Mouse (Mus musculus): ENCODE measurements at regions not wholly inside any gene's neighbourhood (a gene's known extent, or its start where the extent isn't known, plus 50 kb on each side); places are given as distances from the start of the nearest gene placed in this dataset.
A peak's percentile ranks its signal among the peaks of the same experiment; 100 is the strongest.

DNA sequence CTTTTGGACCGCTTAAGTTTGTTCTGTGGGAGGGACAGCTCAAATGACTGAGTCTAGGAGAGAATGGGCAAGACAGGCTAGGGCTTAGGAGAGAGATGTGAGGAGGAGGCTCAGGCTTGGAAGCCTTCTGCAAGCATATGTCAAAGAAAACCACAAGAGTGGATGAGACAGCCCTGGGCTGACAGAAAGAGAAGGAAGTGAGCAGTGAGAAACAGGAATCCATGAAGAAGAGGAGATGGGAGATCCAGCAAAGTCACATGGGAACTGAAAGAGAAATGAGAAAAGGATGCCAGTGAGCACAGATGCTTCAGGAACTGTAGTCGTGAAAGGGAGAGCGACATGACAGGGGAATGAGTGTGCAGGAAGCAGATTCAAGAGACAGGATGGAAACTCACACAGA lies 175.6 kb downstream of the Fam76b start:
- no peak for DNase-seq (ENCODE audit: low read depth, low spot score)
- H3K27me3 ChIP-seq (ENCODE audit: control insufficient read depth, insufficient read depth, low read length, poor library complexity, severe bottlenecking), result no peaks in the 10 kb centered on the region
- no peaks in the 10 kb centered on the region for H3K36me3 ChIP-seq (ENCODE audit: control insufficient read depth, insufficient read depth, low read length, poor library complexity, severe bottlenecking)

GRCm38 (mm10) chr9:14006233-14006984 lies 178.9 kb downstream of the Fam76b start:
- Histone ChIP-seq H3K36me3 (ENCODE audit: control insufficient read depth, insufficient read depth, low read length, poor library complexity, severe bottlenecking) (no peaks in the 10 kb centered on the region), H3K27me3 (ENCODE audit: control insufficient read depth, insufficient read depth, low read length, poor library complexity, severe bottlenecking) (no peaks in the 10 kb centered on the region)
- DNase-seq (ENCODE audit: low read depth, low spot score), result no peak

GRCm38 (mm10) chr9:14009451-14009850 lies 181.9 kb downstream of the Fam76b start:
- no peak for DNase-seq (ENCODE audit: low read depth, low spot score)
- Histone ChIP-seq H3K27me3 (ENCODE audit: control insufficient read depth, insufficient read depth, low read length, poor library complexity, severe bottlenecking) (no peaks in the 10 kb centered on the region), H3K36me3 (ENCODE audit: control insufficient read depth, insufficient read depth, low read length, poor library complexity, severe bottlenecking) (no peaks in the 10 kb centered on the region)

DNA sequence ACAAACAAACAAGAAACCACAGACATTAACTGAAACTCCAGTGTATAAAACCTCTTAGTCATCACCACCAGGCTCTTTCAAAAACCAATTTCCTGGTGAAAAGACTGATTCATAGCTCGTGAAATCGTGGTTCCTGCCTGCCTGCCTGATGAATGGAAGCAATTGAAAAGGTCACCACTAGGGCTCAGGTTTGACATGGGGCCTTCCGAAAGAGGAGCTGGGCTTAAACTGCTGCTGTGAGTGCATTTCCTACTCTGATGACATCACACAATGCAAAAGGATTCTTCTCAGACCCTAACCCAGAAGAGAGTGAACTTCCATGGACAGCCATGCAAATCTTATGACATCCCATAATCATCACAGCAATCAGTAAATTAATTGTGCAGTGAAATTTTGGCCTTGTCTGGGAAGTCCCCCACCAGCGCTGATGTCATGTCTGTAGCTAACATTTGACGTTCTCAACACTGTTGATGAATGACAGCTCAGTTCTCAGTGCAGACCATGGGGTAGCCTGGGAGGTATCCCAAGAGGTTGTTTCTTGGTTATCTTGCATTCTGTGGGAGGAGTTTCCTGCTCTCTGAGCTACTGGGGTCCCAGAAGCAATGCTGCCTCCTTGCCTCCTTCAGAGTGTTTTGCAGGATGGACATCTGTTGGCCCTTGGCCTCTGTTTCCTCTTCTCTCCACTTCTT lies 182.9 kb downstream of the Fam76b start:
- DNase-seq (ENCODE audit: low read depth, low spot score), result peak; percentile 14
- no peaks in the 10 kb centered on the region for H3K36me3 ChIP-seq (ENCODE audit: control insufficient read depth, insufficient read depth, low read length, poor library complexity, severe bottlenecking)
- no peaks in the 10 kb centered on the region for H3K27me3 ChIP-seq (ENCODE audit: control insufficient read depth, insufficient read depth, low read length, poor library complexity, severe bottlenecking)

GRCm38 (mm10) chr9:14024216-14024615 lies 196.7 kb downstream of the Fam76b start:
- Histone ChIP-seq H3K36me3 (ENCODE audit: control insufficient read depth, insufficient read depth, low read length, poor library complexity, severe bottlenecking) (no peaks in the 10 kb centered on the region), H3K27me3 (ENCODE audit: control insufficient read depth, insufficient read depth, low read length, poor library complexity, severe bottlenecking) (no peaks in the 10 kb centered on the region)
- no peak for DNase-seq (ENCODE audit: low read depth, low spot score)

DNA sequence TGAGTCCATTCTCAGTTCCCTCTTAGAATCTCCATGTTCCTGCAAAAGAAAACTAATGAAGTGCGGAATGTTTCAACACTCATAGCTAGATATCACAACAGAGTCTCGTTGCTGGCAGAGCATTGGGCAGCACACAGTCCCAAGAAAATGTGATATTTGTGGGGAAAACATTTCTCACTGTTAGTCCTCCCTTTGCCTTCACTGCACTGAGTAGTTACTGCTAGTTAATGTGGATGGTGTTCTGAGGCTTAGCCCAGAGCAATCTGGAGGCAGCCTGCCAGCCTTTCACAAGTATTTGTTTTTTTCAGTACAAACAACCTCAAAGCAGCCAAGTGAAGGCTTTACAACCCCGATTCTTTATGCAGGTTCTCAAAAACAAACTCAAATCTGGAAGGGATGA lies 197.2 kb downstream of the Fam76b start:
- no peak for DNase-seq (ENCODE audit: low read depth, low spot score)
- H3K27me3 ChIP-seq (ENCODE audit: control insufficient read depth, insufficient read depth, low read length, poor library complexity, severe bottlenecking), result no peaks in the 10 kb centered on the region
- no peaks in the 10 kb centered on the region for H3K36me3 ChIP-seq (ENCODE audit: control insufficient read depth, insufficient read depth, low read length, poor library complexity, severe bottlenecking)

GRCm38 (mm10) chr9:14028056-14028455 lies 200.5 kb downstream of the Fam76b start:
- H3K36me3 ChIP-seq (ENCODE audit: control insufficient read depth, insufficient read depth, low read length, poor library complexity, severe bottlenecking), result no peaks in the 10 kb centered on the region
- H3K27me3 ChIP-seq (ENCODE audit: control insufficient read depth, insufficient read depth, low read length, poor library complexity, severe bottlenecking), result no peaks in the 10 kb centered on the region
- no peak for DNase-seq (ENCODE audit: low read depth, low spot score)

- Histone ChIP-seq H3K36me3 (ENCODE audit: control insufficient read depth, insufficient read depth, low read length, poor library complexity, severe bottlenecking) (no peaks in the 10 kb centered on the region), H3K27me3 (ENCODE audit: control insufficient read depth, insufficient read depth, low read length, poor library complexity, severe bottlenecking) (no peaks in the 10 kb centered on the region)
- DNase-seq (ENCODE audit: low read depth, low spot score), result no peak
These were observed 204.0 kb downstream of the Fam76b start for GRCm38 (mm10) chr9:14031358-14032047.

GRCm38 (mm10) chr9:14032048-14032362 lies 204.5 kb downstream of the Fam76b start:
- DNase-seq (ENCODE audit: low read depth, low spot score), result no peak
- H3K27me3 ChIP-seq (ENCODE audit: control insufficient read depth, insufficient read depth, low read length, poor library complexity, severe bottlenecking), result no peaks in the 10 kb centered on the region
- no peaks in the 10 kb centered on the region for H3K36me3 ChIP-seq (ENCODE audit: control insufficient read depth, insufficient read depth, low read length, poor library complexity, severe bottlenecking)

DNA sequence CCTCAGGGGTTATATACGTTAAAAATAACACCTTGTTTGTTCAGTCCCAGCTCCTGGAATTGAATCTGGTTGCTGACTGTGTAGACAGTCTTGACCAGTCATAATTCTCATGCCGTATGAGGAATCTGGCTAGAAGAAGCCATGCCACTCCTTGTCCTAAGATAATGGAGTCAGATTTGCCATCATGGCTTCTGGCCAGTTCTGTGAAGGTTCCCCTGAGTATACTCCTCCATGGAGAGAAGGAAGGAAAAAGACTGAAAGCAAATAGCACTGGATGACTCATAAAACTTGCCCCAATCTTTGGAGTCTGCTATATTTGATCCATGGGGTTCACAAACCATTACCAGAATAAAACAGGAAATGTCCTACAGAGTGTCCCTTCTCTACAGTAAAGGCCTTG lies 208.0 kb downstream of the Fam76b start:
- H3K27me3 ChIP-seq (ENCODE audit: control insufficient read depth, insufficient read depth, low read length, poor library complexity, severe bottlenecking), result no peaks in the 10 kb centered on the region
- DNase-seq (ENCODE audit: low read depth, low spot score), result no peak
- no peaks in the 10 kb centered on the region for H3K36me3 ChIP-seq (ENCODE audit: control insufficient read depth, insufficient read depth, low read length, poor library complexity, severe bottlenecking)

DNA sequence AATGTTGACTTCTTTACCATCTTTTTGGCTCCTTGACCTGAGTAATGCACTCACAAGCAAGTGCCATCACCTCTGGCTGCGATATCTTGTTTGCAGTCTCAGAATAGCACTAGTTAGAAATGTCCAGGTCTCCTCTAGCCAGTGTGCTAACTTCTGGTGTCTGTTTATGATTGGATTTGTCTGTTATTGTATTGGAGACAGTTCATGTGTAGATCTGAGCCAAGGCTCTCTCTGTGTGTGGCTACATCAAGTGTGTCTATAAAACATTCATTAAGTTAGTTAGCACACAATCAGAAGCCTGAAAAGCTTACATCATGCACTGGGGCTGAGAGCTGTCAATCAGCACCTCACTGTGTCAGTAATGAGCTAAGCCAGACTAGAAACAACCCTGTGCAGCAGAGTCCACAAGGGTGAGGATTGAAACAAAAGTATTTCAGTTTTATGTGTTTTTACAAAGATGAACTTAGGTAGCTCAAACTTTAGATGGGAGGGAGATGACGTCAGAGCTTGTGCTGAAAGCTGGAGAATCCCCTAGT lies 214.5 kb downstream of the Fam76b start:
- no peaks in the 10 kb centered on the region for H3K36me3 ChIP-seq (ENCODE audit: control insufficient read depth, insufficient read depth, low read length, poor library complexity, severe bottlenecking)
- no peaks in the 10 kb centered on the region for H3K27me3 ChIP-seq (ENCODE audit: control insufficient read depth, insufficient read depth, low read length, poor library complexity, severe bottlenecking)
- no peak for DNase-seq (ENCODE audit: low read depth, low spot score)

GRCm38 (mm10) chr9:14048224-14048623 lies 220.7 kb downstream of the Fam76b start:
- Histone ChIP-seq H3K36me3 (ENCODE audit: control insufficient read depth, insufficient read depth, low read length, poor library complexity, severe bottlenecking) (no peaks in the 10 kb centered on the region), H3K27me3 (ENCODE audit: control insufficient read depth, insufficient read depth, low read length, poor library complexity, severe bottlenecking) (no peaks in the 10 kb centered on the region)
- no peak for DNase-seq (ENCODE audit: low read depth, low spot score)

DNA sequence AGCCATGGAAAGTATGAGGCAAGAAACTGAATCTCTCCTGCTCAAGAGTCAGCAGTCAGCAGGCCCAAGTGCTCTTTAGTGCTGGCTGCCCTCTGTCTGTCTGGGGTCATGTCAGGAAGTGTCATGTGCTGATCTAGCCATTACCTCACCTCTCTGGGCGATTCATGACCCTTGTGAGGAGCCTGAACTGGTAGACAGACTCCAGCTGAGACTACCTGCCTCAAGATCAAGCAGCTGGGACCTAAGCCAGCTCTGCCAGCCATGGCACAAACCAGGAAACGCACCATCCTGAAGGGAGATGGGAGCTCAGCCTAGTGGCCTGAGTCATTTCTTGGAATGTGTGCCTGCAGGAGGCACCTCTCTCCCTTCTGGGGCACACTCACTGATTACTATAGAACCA lies 221.2 kb upstream of the Sesn3 start:
- DNase-seq (ENCODE audit: low read depth, low spot score), result no peak
- H3K36me3 ChIP-seq (ENCODE audit: control insufficient read depth, insufficient read depth, low read length, poor library complexity, severe bottlenecking), result no peaks in the 10 kb centered on the region
- no peaks in the 10 kb centered on the region for H3K27me3 ChIP-seq (ENCODE audit: control insufficient read depth, insufficient read depth, low read length, poor library complexity, severe bottlenecking)

DNA sequence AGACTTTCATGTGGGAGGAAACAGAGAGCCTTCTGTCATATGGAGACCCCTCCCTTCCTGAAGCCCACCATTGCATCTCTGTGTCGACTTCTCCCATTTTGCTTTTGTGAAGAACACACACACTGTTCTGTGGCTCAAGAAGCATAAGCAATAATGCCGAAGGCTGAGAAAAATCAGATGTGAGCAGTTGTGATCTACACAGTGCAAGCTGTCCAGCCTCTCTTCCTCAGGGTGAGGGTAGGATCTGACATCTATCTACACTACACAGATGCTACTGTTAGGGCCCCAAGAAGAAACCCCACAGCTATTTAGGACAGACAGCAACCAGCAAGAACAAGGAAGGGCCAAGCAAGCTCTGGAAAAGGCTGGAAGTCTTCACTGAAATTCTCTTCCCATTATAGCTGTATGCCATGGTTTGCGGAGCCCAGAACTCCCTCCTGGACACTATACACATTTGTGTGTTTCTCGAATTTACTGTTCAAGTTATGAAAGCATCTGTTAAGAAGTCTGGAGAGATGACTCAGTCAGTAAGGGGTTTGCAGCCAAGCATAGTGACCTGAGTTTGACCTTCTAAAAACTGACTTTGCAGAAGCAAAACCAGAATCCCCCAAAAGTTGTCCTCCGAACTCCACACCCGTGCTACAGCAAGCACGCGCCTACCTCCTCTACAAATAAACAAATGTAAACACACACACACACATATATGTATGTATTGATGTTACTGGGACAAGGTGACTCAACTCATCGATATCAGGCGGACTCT lies 218.3 kb upstream of the Sesn3 start:
- DNase-seq (ENCODE audit: low read depth, low spot score), result no peak
- H3K36me3 ChIP-seq (ENCODE audit: control insufficient read depth, insufficient read depth, low read length, poor library complexity, severe bottlenecking), result no peaks in the 10 kb centered on the region

More for the DNA sequence above, 218.3 kb upstream of the Sesn3 start:
- no peaks in the 10 kb centered on the region for H3K27me3 ChIP-seq (ENCODE audit: control insufficient read depth, insufficient read depth, low read length, poor library complexity, severe bottlenecking)
